Mouse (Mus musculus) midbrain, embryonic 11.5 days (tissue): ENCODE results near the gene Treh. TPM values are rescaled to one million over a fixed set of nuclear protein-coding genes. Genes with fewer than 3 reads are reported as not detected.

Experiments used
- ATAC-seq: fragments of 200-750 bp; cut with Nextera tagmentation; 2 replicates; pipeline ENCODE4 v1.8.0; 2017; ENCODE audit warnings: moderate TSS enrichment, moderate library complexity; ENCODE audit not compliant: low FRiP score
- DNase-seq: peaks from one replicate; pipeline ENCODE4 v3.0.0; 2015; ENCODE audit warnings: low spot score; ENCODE audit errors: missing footprints
- H3K27ac ChIP-seq: fragments of 300-500 bp; sonication (generic); 2 replicates; pipeline ENCODE4 v1.5.1; 2014; ENCODE audit warnings: low read depth, low read length
- H3K27me3 ChIP-seq: fragments of 300-500 bp; sonication (generic); 2 replicates; pipeline ENCODE4 v1.6.1; 2014; ENCODE audit warnings: mild to moderate bottlenecking, low read length, moderate library complexity, mixed read lengths; ENCODE audit not compliant: control insufficient read depth, insufficient read depth
- H3K36me3 ChIP-seq: fragments of 300-500 bp; sonication (generic); 2 replicates; pipeline ENCODE4 v1.6.1; 2014; ENCODE audit warnings: mild to moderate bottlenecking, low read length, moderate library complexity, mixed read lengths; ENCODE audit not compliant: control insufficient read depth, insufficient read depth
- H3K4me1 ChIP-seq: fragments of 300-500 bp; sonication (generic); 2 replicates; pipeline ENCODE4 v1.6.1; 2014; ENCODE audit warnings: low read length; ENCODE audit not compliant: control insufficient read depth, insufficient read depth
- H3K4me2 ChIP-seq: fragments of 300-500 bp; sonication (generic); 2 replicates; pipeline ENCODE4 v1.6.1; 2014; ENCODE audit warnings: mild to moderate bottlenecking, moderate library complexity
- H3K4me3 ChIP-seq: fragments of 300-500 bp; sonication (generic); 2 replicates; pipeline ENCODE4 v1.5.1; 2014; ENCODE audit warnings: low read depth, low read length
- H3K9ac ChIP-seq: fragments of 300-500 bp; sonication (generic); 2 replicates; pipeline ENCODE4 v1.6.1; 2014; ENCODE audit warnings: low read length
- H3K9me3 ChIP-seq: fragments of 300-500 bp; sonication (generic); 2 replicates; pipeline ENCODE4 v1.6.1; 2016; ENCODE audit warnings: low read length; ENCODE audit not compliant: control insufficient read depth
- WGBS: fragments of 180-500 bp; shearing (Covaris S2); extraction: QIAGEN DNeasy Blood & Tissue Kit; methylation state at CpG from one replicate; pipeline ENCODE4 v1.1.7; 2014; 5-methylcytosine and 5-hydroxymethylcytosine counted together
- polyA plus RNA-seq: library from polyadenylated mRNA; unstranded; fragments of >200 nt; fragmentation: Nextera tagmentation; extraction: Ambion mirVana; gene quantifications from 2 replicates; pipeline ENCODE4 v1.2.1, GENCODE M21; 2014

The Treh gene
- polyA plus RNA-seq, 1 experiment from 2014 or later, result not detected

GRCm38 (mm10) chr9:44716997-44717821 is 44.2 kb downstream of the Treh start:
- Histone ChIP-seq H3K27ac (no peak overlapping the region), H3K9ac (no peak overlapping the region), H3K4me3 (no peak overlapping the region), H3K4me2 (no peak overlapping the region), H3K9me3 (no peaks in the 10 kb centered on the region), H3K4me1 (peaks cover 20% of the 10 kb centered on the region), H3K27me3 (no peaks in the 10 kb centered on the region), H3K36me3 (peaks cover 17% of the 10 kb centered on the region)
- WGBS, result 87% methylated on average over 6 of the region's 6 CpGs
- DNase-seq (no peak), ATAC-seq (no peak)

GRCm38 (mm10) chr9:44717822-44718242 is 44.8 kb downstream of the Treh start:
- Histone ChIP-seq H3K4me1 (peaks cover 20% of the 10 kb centered on the region), H3K36me3 (peaks cover 17% of the 10 kb centered on the region), H3K9ac (no peak overlapping the region), H3K9me3 (no peaks in the 10 kb centered on the region), H3K4me2 (no peak overlapping the region), H3K27me3 (no peaks in the 10 kb centered on the region), H3K4me3 (no peak overlapping the region), H3K27ac (no peak overlapping the region)
- ATAC-seq (no peak), DNase-seq (no peak)
- 85% methylated on average over 10 of the region's 10 CpGs for WGBS

GRCm38 (mm10) chr9:44718937-44719631 is 46.1 kb downstream of the Treh start:
- H3K36me3 ChIP-seq, result peaks cover 15% of the 10 kb centered on the region; the same call in 1 of the 2 replicates
- no peaks in the 10 kb centered on the region for H3K27me3 ChIP-seq
- H3K4me1 ChIP-seq, result peaks cover 22% of the 10 kb centered on the region
- no peak overlapping the region for H3K27ac ChIP-seq
- no peak for ATAC-seq
- no peak overlapping the region for H3K4me3 ChIP-seq
- DNase-seq, result no peak
- no peak overlapping the region for H3K9ac ChIP-seq
- WGBS, result 92% methylated on average over 12 of the region's 12 CpGs
- no peak overlapping the region for H3K4me2 ChIP-seq
- no peaks in the 10 kb centered on the region for H3K9me3 ChIP-seq

- Histone ChIP-seq H3K9me3 (no peaks in the 10 kb centered on the region), H3K4me3 (peak overlapping the region; percentile 80), H3K27ac (no peak overlapping the region), H3K4me2 (peak overlapping the region; percentile 84), H3K9ac (peak overlapping the region; percentile 92), H3K27me3 (no peaks in the 10 kb centered on the region), H3K4me1 (peaks cover 29% of the 10 kb centered on the region), H3K36me3 (peaks cover 13% of the 10 kb centered on the region; the same call in 1 of the 2 replicates)
- WGBS, result 87% methylated on average over 8 of the region's 8 CpGs
- no peak for ATAC-seq
- DNase-seq, result no peak
These were observed 46.8 kb downstream of the Treh start for GRCm38 (mm10) chr9:44719632-44720357.

- no peak for DNase-seq
- peak overlapping the region; percentile 84 for H3K4me2 ChIP-seq
- H3K4me3 ChIP-seq, result peak overlapping the region; percentile 80
- WGBS, result 26% methylated on average over 9 of the region's 9 CpGs
- H3K27ac ChIP-seq, result peak overlapping the region; percentile 58
- peak; percentile 36 for ATAC-seq
- H3K9ac ChIP-seq, result peak overlapping the region; percentile 92
- H3K4me1 ChIP-seq, result peaks cover 37% of the 10 kb centered on the region
- no peaks in the 10 kb centered on the region for H3K27me3 ChIP-seq
- peaks cover 10% of the 10 kb centered on the region; the same call in 1 of the 2 replicates for H3K36me3 ChIP-seq
- H3K9me3 ChIP-seq, result no peaks in the 10 kb centered on the region
These were observed 47.5 kb downstream of the Treh start for GRCm38 (mm10) chr9:44720358-44721153.

- H3K4me1 ChIP-seq, result peaks cover 42% of the 10 kb centered on the region
- H3K4me2 ChIP-seq, result peak overlapping the region; percentile 84
- peak overlapping the region; percentile 80 for H3K4me3 ChIP-seq
- DNase-seq (peak; percentile 97), ATAC-seq (peak; percentile 91)
- H3K9ac ChIP-seq, result peak overlapping the region; percentile 92
- 0 out of 2 replicates have a peak, but pooled peaks cover 4% of the 10 kb centered on the region for H3K36me3 ChIP-seq
- 2% methylated on average over 40 of the region's 40 CpGs for WGBS
- peak overlapping the region; percentile 58 for H3K27ac ChIP-seq
- H3K9me3 ChIP-seq, result no peaks in the 10 kb centered on the region
- no peaks in the 10 kb centered on the region for H3K27me3 ChIP-seq
These were observed 48.3 kb downstream of the Treh start for GRCm38 (mm10) chr9:44721154-44721876.

- DNase-seq (no peak), ATAC-seq (no peak)
- 90% methylated on average over 3 of the region's 3 CpGs for WGBS
- Histone ChIP-seq H3K4me2 (peak overlapping the region; percentile 84), H3K4me1 (peaks cover 47% of the 10 kb centered on the region), H3K27me3 (no peaks in the 10 kb centered on the region), H3K27ac (no peak overlapping the region), H3K9me3 (no peaks in the 10 kb centered on the region), H3K36me3 (no peaks in the 10 kb centered on the region), H3K9ac (no peak overlapping the region), H3K4me3 (no peak overlapping the region)
These were observed 48.8 kb downstream of the Treh start for GRCm38 (mm10) chr9:44721877-44722186.

GRCm38 (mm10) chr9:44722575-44722974 is 49.5 kb downstream of the Treh start:
- DNase-seq (no peak), ATAC-seq (no peak)
- H3K9ac ChIP-seq, result no peak overlapping the region
- H3K4me2 ChIP-seq, result no peak overlapping the region
- no peaks in the 10 kb centered on the region for H3K9me3 ChIP-seq
- WGBS, result 77% methylated on average over 7 of the region's 7 CpGs
- peaks cover 49% of the 10 kb centered on the region for H3K4me1 ChIP-seq
- H3K27me3 ChIP-seq, result no peaks in the 10 kb centered on the region
- no peak overlapping the region for H3K27ac ChIP-seq
- H3K4me3 ChIP-seq, result no peak overlapping the region
- H3K36me3 ChIP-seq, result no peaks in the 10 kb centered on the region
